8 mouse cellular contexts compared by ENCODE assay signal in the genomic region with DNA sequence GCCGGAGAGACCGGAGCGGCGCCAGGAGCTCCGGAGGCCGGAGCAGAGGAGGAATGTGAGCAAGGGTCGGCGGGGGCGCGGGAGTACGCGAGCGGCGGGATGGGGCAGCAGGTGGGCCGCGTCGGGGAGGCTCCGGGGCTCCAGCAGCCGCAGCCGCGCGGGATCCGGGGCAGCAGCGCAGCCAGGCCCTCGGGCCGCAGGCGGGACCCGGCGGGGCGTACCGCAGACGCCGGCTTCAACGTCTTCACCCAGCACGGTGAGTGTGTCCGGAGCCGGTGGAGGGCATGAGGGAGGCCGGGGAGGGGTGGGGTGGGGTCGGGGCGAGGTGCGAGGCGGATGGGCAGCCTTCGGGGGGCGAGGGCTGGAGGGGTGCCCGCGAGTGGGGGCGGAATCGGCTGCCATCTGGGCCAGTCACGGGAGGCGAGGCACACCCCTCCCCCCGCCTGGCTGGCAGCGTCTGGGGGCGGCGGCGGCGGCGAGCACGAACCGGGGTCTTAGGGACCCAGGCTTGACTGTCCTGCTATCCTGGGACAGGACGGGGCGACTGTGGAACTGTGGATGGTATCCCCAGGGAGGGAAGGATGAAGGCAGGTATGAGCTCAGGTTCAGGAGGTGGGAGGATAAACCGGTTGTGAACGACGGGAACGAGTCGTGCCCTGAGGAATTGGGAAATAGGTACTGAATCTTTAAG. TPM values are rescaled to one million over a fixed set of nuclear protein-coding genes. Genes with fewer than 3 reads are reported as not detected.
DNase-seq lines count a peak whose midpoint lies in the region; ATAC-seq lines count a peak whose summit lies in the region.

No protein-coding gene starts in this region.

- H3K36me3 ChIP-seq in hindbrain, embryonic 16.5 days (ENCODE audit: control insufficient read depth, insufficient read depth, low read length): no peaks in the 10 kb centered on the region

- peak overlapping the region; percentile 97 for H3K27ac ChIP-seq in hindbrain, embryonic 16.5 days (ENCODE audit: low read depth, low read length)

- peak overlapping the region; percentile 90 for H3K4me3 ChIP-seq in hindbrain, embryonic 16.5 days (ENCODE audit: low read length)

- H3K27me3 ChIP-seq in hindbrain, embryonic 16.5 days (replicated peaks; ENCODE audit: control insufficient read depth, insufficient read depth, low read length): no peaks in the 10 kb centered on the region

- H3K9me3 ChIP-seq in hindbrain, embryonic 16.5 days (ENCODE audit: control insufficient read depth, low read length): no peaks in the 10 kb centered on the region

- peak overlapping the region; percentile 61 for H3K4me2 ChIP-seq in hindbrain, embryonic 16.5 days (ENCODE audit: low read length)

- under 1% methylated on average over 59 of the region's 66 CpGs for WGBS in hindbrain, embryonic 16.5 days

- no peaks in the 10 kb centered on the region; the same call in none of the 2 replicates for H3K4me1 ChIP-seq in hindbrain, embryonic 16.5 days (ENCODE audit: control insufficient read depth, insufficient read depth, low read depth, low read length)

- peak; percentile 34 for DNase-seq in T-cell, adult 2 months (ENCODE audit: low spot score)
- peak; percentile 85 to 89 for DNase-seq in cerebellum, postnatal 14 days
- peak; percentile 29 to 39 for DNase-seq in frontal cortex, postnatal 25 days (ENCODE audit: low spot score in 2 of 2)
- DNase-seq in left cerebral cortex, adult 8-10 months (ENCODE audit: low spot score in 2 of 2): peak; percentile 34 to 60
- DNase-seq in right cerebral cortex, postnatal 25 days: peak; percentile 64

- peak; percentile 66 for ATAC-seq in hindbrain, embryonic 16.5 days
- peak; percentile 20; the same call in 1 of the 2 replicates for ATAC-seq in megakaryocyte, adult 5-6 weeks (ENCODE audit: poor library complexity, severe bottlenecking)
- ATAC-seq in erythroid progenitor cell, adult 5-6 weeks (replicated peaks; ENCODE audit: low FRiP score, poor library complexity, severe bottlenecking): no peak

- H3K9ac ChIP-seq in hindbrain, embryonic 16.5 days (ENCODE audit: low read depth, low read length): peak overlapping the region; percentile 99

RNA-seq across cellular contexts. Expression of a gene that starts 0.5 kb away (rescaled TPM):
- polyA plus RNA-seq in hindbrain, embryonic 16.5 days (2015; fragmentation: Nextera tagmentation; extraction: Ambion mirVana): 5.3 and 6.1 TPM in 2 replicates
- 10 to 100 TPM; 58.0 to 62.1 (median 60.6) TPM for total RNA-seq in left cerebral cortex, adult 8-10 months (2022)
- total RNA-seq in megakaryocyte, adult 5-6 weeks (2015): 3.5 and 4.2 TPM in 2 replicates
- 8.0 and 8.1 TPM in 2 replicates for total RNA-seq in megakaryocyte, adult 5-6 weeks (2017)
- total RNA-seq in erythroid progenitor cell, adult 5-6 weeks (2015; ENCODE audit: low replicate concordance): 4.0 and 5.4 TPM in 2 replicates
- 1.3 and 1.7 TPM in 2 replicates for total RNA-seq in erythroid progenitor cell, adult 5-6 weeks (2017; ENCODE audit: low replicate concordance)

RNA-seq across cellular contexts. Expression of a gene that starts 35.3 kb away (rescaled TPM):
- polyA plus RNA-seq in hindbrain, embryonic 16.5 days (2015; fragmentation: Nextera tagmentation; extraction: Ambion mirVana): 0.34 and 0.91 TPM in 2 replicates
- 10 to 100 TPM; 40.3 to 52.2 (median 46.6) TPM for total RNA-seq in left cerebral cortex, adult 8-10 months (2022)
- total RNA-seq in megakaryocyte, adult 5-6 weeks (2015): 3.8 and 7.0 TPM in 2 replicates
- 12.0 and 19.4 TPM in 2 replicates for total RNA-seq in megakaryocyte, adult 5-6 weeks (2017)
- total RNA-seq in erythroid progenitor cell, adult 5-6 weeks (2015; ENCODE audit: low replicate concordance): 0.72 and 1.7 TPM in 2 replicates
- total RNA-seq in erythroid progenitor cell, adult 5-6 weeks (2017; ENCODE audit: low replicate concordance): 4.8 and 8.1 TPM in 2 replicates

Comparison
In these comparisons a context has a peak if more than half of its experiments do, and no peak if none do; other contexts are left out.
1. DNase-seq: peak in every context shown above with its lines; median percentile 87 in cerebellum, postnatal 14 days; 64 in right cerebral cortex, postnatal 25 days; 47 in left cerebral cortex, adult 8-10 months; 34 in T-cell, adult 2 months; 34 in frontal cortex, postnatal 25 days.
2. RNA of a gene that starts 0.5 kb away (total RNA-seq): 58.0 to 62.1 TPM in left cerebral cortex, adult 8-10 months; 3.5 to 8.1 TPM in megakaryocyte, adult 5-6 weeks and 1.3 to 5.4 TPM in erythroid progenitor cell, adult 5-6 weeks; every median in the first group is over 4 times any median in the second.